Mouse (Mus musculus) monocyte, adult 59 days (primary cell): ENCODE data around the gene Mast1. TPM values are rescaled to one million over a fixed set of nuclear protein-coding genes. Genes with fewer than 3 reads are reported as not detected.

Experiments used
- total RNA-seq, 2 experiments: library from RNA; stranded (reverse); gene quantifications; one replicate each; pipeline ENCODE4 v1.2.4; 2023

Mast1 gene
- under 1 TPM; 0.29 to 0.33 TPM for total RNA-seq

DNA sequence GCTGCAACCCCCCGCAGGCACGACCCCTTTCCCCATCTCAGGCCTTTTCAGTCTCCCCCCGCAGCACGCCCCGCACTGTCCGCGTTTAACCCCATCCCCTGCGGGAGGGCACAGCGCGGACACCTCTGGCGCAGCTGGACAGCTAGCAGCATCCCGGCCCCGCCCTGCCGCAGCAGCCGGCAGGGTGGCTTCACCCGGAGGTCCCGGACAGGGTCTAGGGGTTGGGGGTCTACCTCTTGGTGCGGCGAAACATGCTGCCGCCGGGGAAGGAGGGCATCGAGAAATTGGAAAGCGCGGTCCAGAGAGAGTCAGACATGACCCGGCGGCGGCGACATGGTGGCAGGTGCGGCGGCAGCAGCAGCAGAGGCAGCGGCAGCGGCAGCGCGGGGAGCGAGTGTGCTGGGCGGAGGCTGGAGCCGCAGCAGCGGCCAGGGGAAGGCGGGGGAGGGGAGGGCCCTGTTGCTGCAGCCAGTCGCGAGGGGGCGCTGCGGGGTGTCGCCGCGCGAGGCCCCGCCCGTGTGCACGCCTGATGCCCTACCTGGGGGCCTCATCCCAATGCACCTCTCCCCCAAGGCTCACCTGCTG lies at the start of gene Mast1:
Gene Mast1 (minus strand): TSS at position 398 of the 585 bp plus-strand sequence.

DNA sequence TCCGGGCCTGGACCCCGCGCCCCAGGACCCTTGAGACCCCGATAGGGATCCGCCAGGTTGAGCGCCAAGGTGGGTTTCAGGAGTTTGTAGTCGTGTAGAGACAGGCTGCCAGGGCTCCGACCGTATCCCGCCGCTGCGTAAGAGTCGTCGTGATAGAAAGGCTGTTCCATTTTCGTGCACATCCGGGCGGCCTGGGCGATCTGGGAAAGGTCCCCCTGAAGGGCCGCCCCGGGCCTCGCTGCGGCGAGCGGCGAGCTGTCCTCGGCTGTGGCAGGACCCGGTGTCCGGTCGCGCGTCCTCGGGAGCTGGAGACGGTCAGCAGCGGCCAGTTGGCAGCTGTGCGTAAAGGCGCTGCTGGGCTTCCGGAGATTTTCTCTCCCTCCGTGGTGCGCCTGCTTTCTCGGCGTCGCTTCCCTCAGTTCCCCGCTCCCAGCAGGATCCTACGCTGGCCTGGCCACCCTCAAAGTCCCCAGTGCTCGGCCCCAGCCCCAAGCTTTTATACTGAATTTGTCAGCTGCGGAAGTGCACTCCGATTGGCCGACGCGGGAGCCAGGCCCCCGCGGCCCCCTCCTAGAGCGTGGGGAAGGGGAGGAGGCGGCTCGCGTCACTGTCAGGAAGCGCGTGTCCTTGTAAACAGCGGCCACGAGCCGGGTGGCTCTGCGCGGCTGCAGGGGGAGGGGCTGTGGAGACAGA lies 41.2 kb upstream of the Mast1 start, which contains the start of gene Junb:
Gene Junb (minus strand): TSS at position 471 of the 693 bp plus-strand sequence.

DNA sequence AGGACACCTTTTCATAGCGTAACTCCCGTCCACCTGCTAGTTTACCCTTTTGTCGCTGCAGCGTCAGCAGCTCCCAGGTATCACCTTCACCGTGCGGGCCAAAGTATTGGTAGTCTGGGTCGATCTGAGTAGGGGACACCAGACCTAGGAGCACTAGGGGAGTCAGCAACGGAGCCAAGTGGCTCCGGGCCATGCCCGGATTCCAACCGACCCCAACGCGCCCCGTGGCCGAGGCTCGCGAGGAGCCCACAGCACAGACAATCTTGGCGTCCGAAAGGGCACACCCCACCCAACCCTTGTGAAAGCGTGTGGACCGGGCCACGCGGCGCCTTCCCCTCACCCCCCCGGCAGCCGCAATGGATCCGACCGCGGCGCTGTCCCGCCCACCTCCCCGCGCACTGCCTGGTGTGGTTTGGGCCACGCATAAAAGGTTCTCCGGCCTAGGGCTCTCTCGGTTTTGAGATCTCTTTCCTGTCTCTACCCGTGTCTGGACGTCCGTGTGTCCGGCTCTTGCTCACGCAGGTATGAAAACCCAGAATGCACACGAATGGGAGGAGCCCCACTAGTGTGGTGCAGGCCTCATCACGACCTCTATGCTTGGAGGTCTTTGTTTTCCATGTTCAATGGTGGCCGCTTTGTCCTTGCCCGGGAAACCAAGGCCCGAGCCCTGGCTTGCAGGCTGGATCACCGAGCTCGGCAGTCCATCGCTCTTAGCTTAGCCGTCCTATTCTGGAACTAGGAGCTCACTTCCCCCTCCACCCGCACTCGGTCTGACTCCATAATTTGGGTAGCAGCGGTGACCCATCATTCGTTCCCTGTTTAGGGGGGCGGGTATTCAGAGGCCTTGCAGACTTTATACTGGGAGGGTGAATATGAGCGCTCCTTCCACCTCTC lies 32.3 kb upstream of the Mast1 start, which contains the start of the genes Gm49661, Prdx2 and Rnaseh2a:
Gene Gm49661 (minus strand): TSS at position 193 of the 894 bp plus-strand sequence.
Gene Prdx2 (plus strand): TSS at position 347 of the 894 bp plus-strand sequence.
Gene Rnaseh2a (minus strand): TSS at position 527 of the 894 bp plus-strand sequence.

DNA sequence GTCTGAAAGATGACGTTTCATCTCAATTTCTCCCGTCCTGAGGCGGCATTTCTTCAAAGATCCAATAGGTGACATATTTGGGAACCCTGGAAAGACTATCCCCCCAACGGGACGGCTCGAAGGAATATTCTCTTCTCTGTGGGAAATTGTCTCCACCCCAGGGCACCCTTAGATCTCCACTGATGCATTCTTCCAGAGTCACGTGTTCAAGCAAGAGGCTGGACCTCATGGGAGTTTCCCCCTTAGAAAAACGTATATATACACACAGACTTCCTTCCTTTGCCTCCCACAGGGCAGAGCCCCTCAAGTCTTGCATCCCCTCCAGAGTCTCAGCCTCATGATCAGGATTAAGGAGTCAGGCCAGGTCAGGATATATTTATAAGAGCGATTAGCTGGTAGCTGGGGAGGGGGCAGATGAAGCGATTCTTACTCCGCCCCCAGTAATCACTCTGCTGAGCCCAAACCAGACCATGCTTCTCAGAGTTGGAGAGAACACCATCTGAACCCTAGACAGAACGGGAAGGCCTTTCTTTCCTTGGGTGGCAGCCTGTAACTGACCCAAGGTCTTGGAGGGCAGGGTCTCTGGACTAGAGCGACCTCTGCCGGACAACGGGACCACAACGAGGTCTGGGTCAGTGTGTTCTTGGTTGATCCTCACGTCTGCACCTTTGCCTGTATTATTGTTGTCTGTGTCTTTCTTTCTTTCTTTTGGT lies 9.5 kb upstream of the Mast1 start, which contains the start of gene Rtbdn:
Gene Rtbdn (plus strand): TSS at position 464 of the 713 bp plus-strand sequence.

DNA sequence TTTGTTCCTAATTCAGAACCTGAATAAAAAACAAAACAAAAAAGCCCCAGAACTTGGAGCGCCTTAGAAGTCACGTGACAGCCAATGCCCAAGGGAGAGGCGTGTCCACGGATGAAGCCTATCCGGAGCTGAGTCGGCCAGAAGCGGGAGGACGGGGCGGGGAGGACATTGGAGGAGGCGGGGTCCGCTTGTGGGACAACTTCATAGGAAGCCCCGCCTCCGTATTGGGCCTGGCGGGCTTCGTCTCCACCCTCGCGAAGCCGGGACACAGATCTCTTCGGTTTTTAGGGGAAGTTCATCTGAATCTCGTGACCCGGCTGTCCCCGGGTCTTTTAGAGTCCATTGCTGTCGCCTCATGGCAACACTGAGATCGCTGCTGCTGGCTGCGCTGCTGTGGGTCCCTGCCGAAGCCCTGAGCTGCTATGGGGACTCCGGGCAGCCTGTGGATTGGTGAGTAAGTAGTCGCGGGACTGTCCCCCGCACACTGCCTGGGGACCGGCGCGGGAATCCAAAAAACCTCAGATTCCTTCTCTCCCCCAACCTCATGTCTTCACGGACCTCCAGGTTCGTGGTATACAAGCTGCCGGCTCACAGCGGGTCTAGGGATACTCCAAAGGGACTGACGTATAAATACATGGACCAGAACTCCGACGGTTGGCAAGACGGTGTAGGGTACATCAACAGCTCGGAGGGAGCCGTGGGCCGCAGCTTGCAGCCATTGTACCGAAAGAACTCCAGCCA lies 28.6 kb downstream of the Mast1 start, which contains the start of gene Dnase2a:
Gene Dnase2a (plus strand): TSS at position 140 of the 741 bp plus-strand sequence.

GRCm38 (mm10) chr8:84901752-84902151 lies 35.4 kb downstream of the Mast1 start, which contains the start of gene Klf1:
Gene Klf1, plus strand, starts transcription at chr8:84901928.

DNA sequence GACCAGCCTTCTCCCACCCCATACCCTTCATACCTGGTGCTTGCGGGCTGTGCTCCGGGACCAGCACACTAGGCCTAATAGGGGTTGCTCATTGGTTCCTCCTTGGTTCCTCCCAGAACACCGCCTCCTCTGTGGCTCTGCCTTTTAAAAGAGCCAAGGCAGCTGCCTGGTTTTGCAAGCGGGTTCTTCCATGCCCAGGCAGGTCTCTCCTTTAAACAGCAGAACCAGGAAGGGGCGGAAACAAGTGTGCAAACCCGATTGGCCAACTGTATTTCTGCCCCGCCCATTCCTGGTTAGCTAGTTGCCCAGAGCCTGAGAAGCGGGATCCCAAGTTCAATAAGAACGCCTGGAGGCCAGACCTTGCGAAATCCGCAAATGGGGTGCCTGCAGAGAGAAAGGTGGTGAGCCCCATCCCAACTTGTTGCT lies 43.4 kb downstream of the Mast1 start, which contains the start of gene Gcdh:
Gene Gcdh (minus strand): TSS at position 213 of the 426 bp plus-strand sequence.

GRCm38 (mm10) chr8:84871376-84872308 lies 65.5 kb downstream of the Mast1 start, which contains the start of gene Syce2:
Gene Syce2, plus strand, starts transcription at chr8:84872111.

Other genes starting within 250 kb of the Mast1 start
- 10 to 100 TPM; 41.9 to 47.7 TPM for gene Nacc1, start 249.5 kb downstream of the Mast1 start, total RNA-seq
- 100 to 1,000 TPM; 186 to 189 TPM for gene Lyl1, start 235.9 kb downstream of the Mast1 start, total RNA-seq
- gene G430095P16Rik, start 214.4 kb downstream of the Mast1 start, total RNA-seq, result 10 to 100 TPM; 16.5 to 21.5 TPM
- 10 to 100 TPM; 63.7 to 72.8 TPM for gene Nfix, start 137.0 kb downstream of the Mast1 start, total RNA-seq
- gene Dand5, start 114.5 kb downstream of the Mast1 start, total RNA-seq, result 1 to 10 TPM; 2.0 to 3.1 TPM
- 10 to 100 TPM in 1 of 2 experiments, 1 to 10 TPM in 1; 8.9 to 10.1 TPM for gene Gadd45gip1, start 105.8 kb downstream of the Mast1 start, total RNA-seq
- 10 to 100 TPM; 52.4 to 52.7 TPM for gene Rad23a, start 96.7 kb downstream of the Mast1 start, total RNA-seq
- 100 to 1,000 TPM; 632 to 634 TPM for gene Calr, start 90.4 kb downstream of the Mast1 start, total RNA-seq
- gene Farsa, start 80.4 kb downstream of the Mast1 start, total RNA-seq, result 10 to 100 TPM; 43.6 to 47.8 TPM
- gene Syce2, start 65.2 kb downstream of the Mast1 start, total RNA-seq, result 1 to 10 TPM; 4.1 to 5.1 TPM
- 1 to 10 TPM; 7.1 to 9.3 TPM for gene Gcdh, start 43.4 kb downstream of the Mast1 start, total RNA-seq
- not detected for gene Klf1, start 35.4 kb downstream of the Mast1 start, total RNA-seq
- 10 to 100 TPM; 61.0 to 66.0 TPM for gene Dnase2a, start 28.8 kb downstream of the Mast1 start, total RNA-seq
- not detected for gene Rtbdn, start 9.6 kb upstream of the Mast1 start, total RNA-seq
- gene Gm49661, start 32.1 kb upstream of the Mast1 start, total RNA-seq, result not detected
- gene Prdx2, start 32.2 kb upstream of the Mast1 start, total RNA-seq, result 100 to 1,000 TPM; 104 to 107 TPM
- 10 to 100 TPM; 28.9 to 32.3 TPM for gene Rnaseh2a, start 32.4 kb upstream of the Mast1 start, total RNA-seq
- gene Junb, start 41.4 kb upstream of the Mast1 start, total RNA-seq, result 1,000 to 10,000 TPM; 1,590 to 1,695 TPM
- 1 to 10 TPM; 2.8 to 3.2 TPM for gene Hook2, start 53.2 kb upstream of the Mast1 start, total RNA-seq
- gene Best2, start 77.2 kb upstream of the Mast1 start, total RNA-seq, result not detected
- 10 to 100 TPM; 65.2 to 76.3 TPM for gene Asna1, start 87.9 kb upstream of the Mast1 start, total RNA-seq
- gene Trir, start 89.5 kb upstream of the Mast1 start, total RNA-seq, result 100 to 1,000 TPM; 154 to 166 TPM
- gene Tnpo2, start 99.6 kb upstream of the Mast1 start, total RNA-seq, result 10 to 100 TPM; 37.3 to 54.7 TPM
- gene Fbxw9, start 122.7 kb upstream of the Mast1 start, total RNA-seq, result 1 to 10 TPM; 4.2 to 6.3 TPM
- gene Gm5741, start 130.6 kb upstream of the Mast1 start, total RNA-seq, result not detected
- gene Dhps, start 134.4 kb upstream of the Mast1 start, total RNA-seq, result 10 to 100 TPM; 55.7 to 74.6 TPM
- gene Wdr83os, start 143.4 kb upstream of the Mast1 start, total RNA-seq, result 10 to 100 TPM; 53.5 to 54.8 TPM
- gene Wdr83, start 143.9 kb upstream of the Mast1 start, total RNA-seq, result 10 to 100 TPM in 1 of 2 experiments, 1 to 10 TPM in 1; 8.9 to 14.2 TPM
- 100 to 1,000 TPM; 386 to 392 TPM for gene Man2b1, start 145.9 kb upstream of the Mast1 start, total RNA-seq
- gene Zfp791, start 185.7 kb upstream of the Mast1 start, total RNA-seq, result 1 to 10 TPM in 1 of 2 experiments, under 1 TPM in 1; 0.39 to 1.0 TPM
- not detected for gene Cks1brt, start 214.6 kb upstream of the Mast1 start, total RNA-seq